Mouse (Mus musculus) stomach, postnatal 0 days (tissue): ENCODE results near the gene Caly.

Experiments
- CTCF ChIP-seq: IDR thresholded peaks from 2 replicates; pipeline ENCODE4 v1.5.1; 2016; ENCODE audit warnings: antibody characterized with exemption, low read depth, mild to moderate bottlenecking, moderate library complexity
- EP300 ChIP-seq: optimal IDR thresholded peaks from 2 replicates; pipeline ENCODE3; 2016; ENCODE audit warnings: antibody characterized with exemption

GRCm38 (mm10) chr7:140067397-140067796 lies 15.0 kb downstream of the Caly start:
- TF ChIP-seq CTCF: no peak
- TF ChIP-seq EP300: no peak
